Mouse (Mus musculus) mouse embryonic stem cell (cell line): ENCODE data around the gene Anks1b.

Source experiments
- in situ Hi-C, 2 experiments: fragments of 300-500 bp; cut with MboI; formaldehyde crosslinking; loops; 1 replicate in 1 of 2; 3 replicates in 1 of 2; pipeline ENCODE4 v1.14.3; 2019 to 2020; ENCODE audit warnings: low sequenced_read_pairs in 2 of 2, low pct_unique_long_range_greater_than_20kb in 1 of 2, mixed read lengths in 1 of 2; ENCODE audit not compliant: unreplicated experiment in 1 of 2

Gene Anks1b

DNA sequence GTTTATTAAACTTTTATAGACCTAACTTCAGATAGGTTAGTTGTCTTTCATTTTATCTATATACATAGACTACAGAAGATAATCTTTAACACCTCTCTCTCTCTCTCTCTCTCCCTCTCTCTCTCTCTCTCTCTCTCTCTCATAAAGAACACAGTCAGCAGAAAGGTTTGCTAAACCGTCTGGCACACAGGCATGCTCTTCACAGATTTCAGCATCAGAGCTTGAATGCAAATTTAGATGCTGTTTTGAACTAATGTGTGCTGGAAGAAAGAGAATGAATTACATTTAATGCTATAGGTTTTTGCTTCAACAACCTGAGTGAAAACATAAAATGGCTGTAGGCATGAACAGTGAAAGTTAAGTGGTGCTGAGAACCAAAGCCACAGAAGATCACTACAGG is 429.9 kb downstream of the Anks1b start:
- in situ Hi-C loops: no loop called here

DNA sequence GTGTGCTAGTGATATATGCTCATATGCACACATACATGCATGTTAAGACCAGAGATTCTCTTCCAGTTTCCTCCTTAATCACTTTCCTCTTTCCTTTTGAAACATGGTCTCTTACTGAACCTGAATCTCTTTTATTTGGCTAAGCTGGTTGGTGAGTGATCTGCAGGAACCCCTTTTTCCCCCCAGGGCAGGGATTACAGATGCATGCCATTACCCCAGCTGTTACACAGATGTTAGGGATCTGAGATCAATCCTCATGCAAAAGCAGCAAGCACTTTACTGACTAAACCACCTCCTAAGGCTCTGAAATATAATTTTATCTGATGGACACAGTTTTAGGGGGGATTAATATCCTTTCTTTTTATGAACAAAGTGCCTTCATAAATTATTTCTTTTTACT is 432.8 kb downstream of the Anks1b start:
- in situ Hi-C loops: no loop called here

DNA sequence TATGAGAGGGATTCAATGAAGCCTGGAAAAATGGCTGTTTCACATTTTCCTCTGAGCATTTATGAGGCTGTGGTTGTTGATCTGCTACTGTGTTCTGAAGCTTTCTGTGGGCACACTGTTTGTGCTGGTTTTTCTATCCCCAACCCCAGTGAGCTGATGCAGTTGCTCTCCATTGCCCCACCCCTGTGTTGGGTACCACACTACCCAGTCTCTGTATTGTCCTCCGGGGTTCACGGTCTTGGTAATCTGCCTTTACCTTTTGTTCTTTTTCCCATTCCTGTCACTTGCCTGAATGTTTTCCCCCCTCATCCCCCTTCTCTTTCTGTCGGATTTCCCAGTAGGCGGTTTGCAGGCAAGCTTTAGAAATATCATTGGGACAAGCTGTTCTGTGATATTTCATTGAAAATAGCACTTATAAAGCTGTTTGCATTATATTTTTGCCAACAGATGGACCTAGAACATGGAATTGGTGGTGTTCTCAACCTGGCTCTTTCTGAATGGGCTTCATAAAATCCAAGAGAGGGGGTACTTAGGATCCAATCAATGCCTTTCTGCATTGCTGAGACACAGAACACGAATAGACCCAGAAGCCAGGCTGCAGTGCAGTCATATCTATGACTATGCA is 434.7 kb downstream of the Anks1b start:
- in situ Hi-C loops: no loop called here

DNA sequence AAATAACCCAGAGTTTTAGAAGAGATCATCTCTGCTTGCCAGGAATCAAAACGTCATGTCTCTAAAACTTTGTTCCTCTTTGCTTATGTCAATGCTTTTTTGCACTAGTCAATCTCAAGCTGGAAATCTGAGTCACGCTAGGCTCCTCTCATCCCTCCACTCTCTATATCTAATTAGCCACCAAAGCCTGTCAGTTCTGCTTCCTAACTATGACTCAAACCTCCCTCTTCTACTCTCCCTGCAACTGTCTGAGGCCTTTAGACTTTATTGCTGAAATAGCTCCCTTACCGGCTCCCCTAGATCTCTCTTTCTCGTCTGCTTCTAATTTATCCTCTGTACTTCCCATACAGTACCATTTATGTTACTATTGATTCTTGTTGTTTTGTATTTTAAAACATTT is 456.5 kb downstream of the Anks1b start:
- in situ Hi-C loops: no loop called here

DNA sequence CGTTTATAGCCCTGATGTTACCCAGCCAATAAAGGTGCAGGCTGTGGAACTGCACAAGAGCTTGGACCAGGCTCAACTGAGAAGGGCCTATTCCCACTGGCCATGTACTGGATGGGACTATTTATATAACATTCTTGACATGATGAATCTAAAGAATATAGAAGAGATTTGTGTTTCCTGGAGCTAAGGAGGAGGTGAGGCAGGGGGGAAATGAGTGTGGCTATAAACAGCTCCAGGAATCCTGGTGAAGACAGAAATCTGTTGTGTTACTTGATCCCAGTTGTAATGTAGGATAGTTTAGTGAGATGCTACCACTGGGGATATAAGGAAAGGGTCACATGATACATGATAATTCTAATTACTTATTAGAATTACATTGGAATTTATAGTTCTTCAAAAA is 472.1 kb downstream of the Anks1b start:
- in situ Hi-C loops: no loop called here

DNA sequence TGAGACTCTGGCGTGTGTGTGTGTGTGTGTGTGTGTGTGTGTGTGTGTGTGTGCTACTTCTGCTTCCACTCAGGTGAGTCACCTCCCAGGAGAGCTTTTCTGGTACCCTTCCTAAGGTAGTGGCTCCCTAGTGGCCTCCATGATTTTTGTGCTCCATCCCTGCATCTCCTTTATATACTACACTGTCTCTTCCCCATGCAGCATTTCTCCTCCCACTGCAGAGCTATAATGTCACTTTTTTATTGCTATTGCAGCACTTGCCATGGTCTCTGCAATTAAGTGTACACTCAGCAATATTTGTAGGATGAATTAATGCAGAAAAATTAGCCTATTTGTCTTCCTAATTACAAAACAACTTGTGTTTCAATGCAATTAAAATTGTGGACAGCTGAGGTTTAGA is 482.9 kb downstream of the Anks1b start:
- in situ Hi-C loops: no loop called here

DNA sequence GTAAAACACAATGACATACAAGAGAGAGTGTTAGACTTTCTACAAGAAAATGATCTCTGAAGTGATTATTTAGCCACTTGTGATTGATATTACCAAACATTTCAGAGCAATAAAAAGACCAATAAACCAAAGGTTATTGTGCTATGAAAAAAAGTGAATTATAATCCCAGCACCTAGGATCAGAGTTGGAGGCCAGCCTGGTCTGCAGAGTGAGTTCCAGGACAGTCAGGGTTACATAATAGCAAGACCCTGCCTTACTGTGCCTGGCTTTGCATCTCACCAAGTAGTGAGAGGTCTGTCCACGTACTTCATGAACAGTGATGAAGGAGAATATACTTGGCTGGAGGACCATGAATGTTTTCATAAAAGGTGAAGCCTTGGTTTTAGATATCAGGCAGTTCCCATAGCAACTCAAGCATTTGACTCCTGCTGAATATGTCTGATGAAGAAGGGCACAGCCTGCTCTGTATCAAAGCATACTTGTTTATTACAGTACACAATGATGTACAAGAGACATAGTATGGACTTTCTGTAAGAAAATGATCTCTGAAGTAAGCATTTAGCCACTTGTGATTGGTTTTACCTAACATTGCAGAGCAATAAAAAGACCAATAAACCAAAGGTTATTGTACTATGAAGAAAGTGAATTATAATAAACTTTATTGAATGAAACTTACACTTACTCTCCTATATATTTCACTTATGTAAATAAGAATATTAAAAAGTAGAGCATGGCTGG is 484.0 kb downstream of the Anks1b start:
- in situ Hi-C loops: no loop called here

DNA sequence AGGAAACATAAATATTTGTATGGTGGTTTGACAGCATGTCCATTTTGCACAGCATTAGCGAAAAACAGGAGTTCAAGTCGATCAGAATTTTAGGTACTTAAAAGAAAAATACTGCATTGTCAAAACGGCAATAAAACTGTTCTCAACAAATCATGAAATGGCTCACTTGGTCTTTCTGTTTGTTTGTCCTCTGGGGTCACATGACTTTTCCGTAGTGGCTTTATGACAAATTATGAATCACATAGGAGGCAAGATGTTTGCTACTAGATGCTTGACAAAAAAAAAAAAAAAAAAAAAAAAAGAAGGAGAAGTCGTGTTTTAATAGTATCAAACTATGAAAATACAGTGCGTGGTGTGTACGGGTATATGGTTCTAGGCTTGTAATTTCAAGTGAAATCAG is 495.7 kb downstream of the Anks1b start:
- in situ Hi-C loops: no loop called here

DNA sequence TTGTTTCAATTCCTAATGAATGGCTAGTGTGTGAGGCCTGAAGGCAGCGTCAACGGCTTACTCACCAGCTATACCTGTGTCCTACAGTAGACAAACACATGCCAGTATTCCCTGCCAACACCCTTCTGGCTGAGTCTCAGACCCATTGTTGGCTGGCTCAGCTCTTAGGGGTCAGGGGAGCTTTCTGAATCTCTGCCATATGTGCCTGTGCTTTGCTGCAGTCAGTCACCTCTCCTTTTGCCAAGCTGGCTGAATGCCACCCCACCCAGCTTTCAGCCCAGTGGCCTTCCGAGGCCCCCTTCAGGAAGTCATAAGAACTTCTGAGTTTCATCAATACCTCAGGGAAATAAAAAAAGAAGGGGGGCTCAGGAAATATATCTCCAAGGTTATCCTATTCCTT is 497.4 kb downstream of the Anks1b start:
- in situ Hi-C loops: no loop called here

DNA sequence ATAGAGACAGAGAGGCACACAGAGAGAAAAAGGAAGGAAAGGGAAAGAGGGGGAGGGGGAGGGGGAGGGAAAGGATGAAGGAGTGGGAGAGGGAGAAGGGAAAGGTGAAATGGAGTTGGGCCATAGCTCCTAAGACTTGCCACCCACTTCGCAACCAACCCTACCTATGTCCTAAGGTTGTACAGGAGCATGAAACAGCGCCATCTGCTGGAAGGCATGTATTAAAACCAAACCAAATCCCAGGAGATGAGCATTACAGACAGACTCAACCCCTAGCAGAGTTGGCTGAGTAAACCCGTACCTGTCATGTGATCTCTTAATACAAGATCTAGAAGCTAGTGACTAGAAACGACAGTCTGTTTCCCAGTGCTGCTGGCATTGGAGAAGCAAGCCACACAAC is 500.2 kb downstream of the Anks1b start:
- in situ Hi-C loops: no loop called here

DNA sequence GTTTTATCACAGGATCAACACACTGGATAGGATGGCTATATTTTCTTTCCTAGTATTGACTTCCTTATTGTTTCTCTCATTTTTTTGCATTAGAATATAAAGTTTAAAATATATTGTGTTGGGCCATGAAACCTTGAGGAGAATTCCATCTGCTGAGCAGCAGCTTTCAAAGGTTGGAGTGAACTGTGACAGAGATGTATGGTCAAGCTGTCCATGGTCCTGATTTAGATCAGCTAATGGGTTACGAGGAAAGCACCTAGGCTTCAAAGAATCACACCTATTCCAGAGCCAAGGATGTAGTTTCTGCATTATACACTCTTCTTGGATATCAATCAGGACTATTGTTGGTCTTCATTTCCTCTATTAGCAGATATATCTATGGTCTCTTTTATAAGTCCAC is 503.3 kb downstream of the Anks1b start:
- in situ Hi-C loops: no loop called here

DNA sequence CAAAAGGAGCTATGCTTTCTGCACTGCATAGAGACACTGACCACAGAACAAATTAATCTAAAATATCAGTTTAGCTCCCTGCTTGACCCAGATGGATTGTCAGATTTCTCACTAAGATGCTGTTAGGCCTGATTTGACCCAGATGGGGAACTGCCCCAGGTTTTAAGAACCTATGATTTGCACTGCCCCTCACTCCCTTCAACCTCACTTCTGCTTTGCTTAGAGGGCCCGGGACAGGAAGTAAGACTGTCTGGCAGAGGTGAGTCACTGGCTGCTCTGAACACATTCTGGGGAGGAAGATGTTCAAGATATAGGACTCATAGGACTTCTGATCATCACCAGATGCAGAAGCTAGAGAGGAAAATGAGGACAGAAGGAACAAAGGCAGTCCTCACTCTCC is 506.8 kb downstream of the Anks1b start:
- in situ Hi-C loops: no loop called here

DNA sequence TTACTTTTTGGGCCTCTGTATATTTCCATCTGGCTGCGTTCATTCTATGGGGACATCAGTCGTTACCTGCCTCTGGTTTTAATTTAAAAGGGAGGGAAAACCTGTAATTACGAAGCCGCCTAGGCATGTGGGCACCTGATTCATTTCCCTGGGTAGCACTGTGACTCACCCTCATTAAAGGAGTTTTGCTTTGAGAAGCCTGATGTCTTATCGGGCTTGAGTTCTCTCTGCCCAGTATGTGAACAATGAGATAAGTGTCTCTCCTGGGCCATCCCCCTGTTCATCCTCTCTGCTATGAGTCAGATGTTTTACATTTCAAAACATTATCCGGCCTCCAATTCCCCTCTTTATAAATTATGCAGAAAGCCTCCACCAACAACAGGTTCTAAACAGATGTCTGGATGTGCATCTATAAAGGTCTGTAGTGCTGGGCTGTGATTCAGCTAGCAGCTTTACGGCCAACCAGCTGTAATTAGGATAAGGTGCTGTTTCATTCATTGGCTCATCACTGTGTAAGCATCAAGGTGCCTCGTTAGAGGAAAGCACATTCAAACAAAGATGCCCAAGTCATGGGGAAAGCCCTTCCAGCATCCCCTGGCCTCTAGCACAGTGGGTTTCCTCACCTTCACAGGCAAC is 507.5 kb downstream of the Anks1b start:
- in situ Hi-C loops: no loop called here

DNA sequence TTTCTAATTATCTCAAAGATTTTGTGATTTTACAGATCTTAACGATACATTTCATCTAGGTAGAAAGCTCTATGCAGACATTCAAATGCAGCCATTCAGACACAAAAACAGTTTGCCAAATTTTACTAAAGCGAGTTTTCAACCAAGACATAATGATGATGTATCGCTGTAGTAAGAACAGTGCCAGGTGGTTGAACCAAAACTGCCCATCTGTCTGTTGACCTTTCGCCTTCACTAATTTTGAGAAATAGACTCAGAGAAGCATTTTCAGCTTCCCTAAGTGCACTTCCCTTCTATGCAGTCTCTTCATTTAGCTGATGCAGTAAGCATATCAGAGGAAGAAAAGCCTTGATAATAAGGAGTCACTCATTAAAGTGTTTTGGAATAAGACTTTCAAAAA is 527.1 kb downstream of the Anks1b start:
- in situ Hi-C loops: no loop called here

DNA sequence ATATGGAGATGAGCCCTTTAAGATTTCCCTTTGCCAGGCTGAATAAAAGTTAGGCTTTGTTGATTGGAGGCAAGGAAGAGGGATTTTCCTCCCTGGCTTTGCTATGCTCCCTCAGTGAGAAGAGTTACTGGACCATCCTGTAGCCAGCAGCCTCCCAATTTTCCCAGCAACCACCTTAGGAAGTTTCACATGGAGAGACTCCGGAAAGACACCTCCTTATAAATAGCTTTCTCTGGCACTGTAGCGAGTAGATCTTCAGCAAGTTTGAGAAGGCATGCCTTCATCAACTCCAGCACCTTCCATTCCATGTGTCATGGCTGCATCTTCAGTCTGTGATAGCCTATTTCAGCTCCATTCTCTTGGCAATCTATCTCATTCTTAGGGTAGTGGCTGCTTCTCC is 535.2 kb downstream of the Anks1b start:
- in situ Hi-C loops: no loop called here

DNA sequence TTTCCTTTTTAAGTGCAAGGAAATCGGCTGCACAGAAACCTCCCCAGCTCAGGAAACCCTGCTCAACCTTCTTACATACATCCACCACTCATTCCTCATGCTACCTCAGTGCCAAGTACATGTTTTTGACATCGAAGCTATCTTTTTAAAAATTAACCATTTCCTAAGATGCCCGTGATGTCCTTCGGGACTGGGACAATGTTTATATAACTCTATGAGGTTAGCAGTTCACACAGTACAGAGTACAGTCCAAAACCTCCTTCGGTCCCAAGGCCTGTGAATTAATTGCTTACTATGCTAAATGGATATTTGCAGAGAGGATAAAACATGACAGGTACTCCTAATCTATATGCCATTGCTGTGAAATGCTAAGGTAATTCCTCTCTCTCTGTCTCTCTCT is 558.2 kb downstream of the Anks1b start:
- in situ Hi-C loops: no loop called here

DNA sequence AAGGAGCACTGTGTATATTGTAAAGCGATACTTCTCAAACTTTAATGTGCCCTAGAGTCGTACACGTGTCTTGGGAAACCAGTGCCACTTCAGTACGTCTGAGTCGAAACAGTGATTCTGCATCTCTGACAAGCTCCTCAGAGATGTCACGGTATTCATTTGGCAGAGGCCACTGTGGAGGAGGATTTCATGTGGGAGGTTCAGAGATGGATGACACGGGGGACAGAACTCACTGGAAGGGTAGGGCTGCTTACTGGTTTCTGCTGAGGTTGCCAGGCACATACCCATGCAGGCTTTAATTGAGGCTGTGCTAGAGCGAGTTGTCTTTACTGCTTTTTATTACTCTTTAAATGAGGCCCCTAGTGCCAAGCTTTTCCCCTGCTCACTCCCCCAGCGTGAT is 558.7 kb downstream of the Anks1b start:
- in situ Hi-C loops: no loop called here

DNA sequence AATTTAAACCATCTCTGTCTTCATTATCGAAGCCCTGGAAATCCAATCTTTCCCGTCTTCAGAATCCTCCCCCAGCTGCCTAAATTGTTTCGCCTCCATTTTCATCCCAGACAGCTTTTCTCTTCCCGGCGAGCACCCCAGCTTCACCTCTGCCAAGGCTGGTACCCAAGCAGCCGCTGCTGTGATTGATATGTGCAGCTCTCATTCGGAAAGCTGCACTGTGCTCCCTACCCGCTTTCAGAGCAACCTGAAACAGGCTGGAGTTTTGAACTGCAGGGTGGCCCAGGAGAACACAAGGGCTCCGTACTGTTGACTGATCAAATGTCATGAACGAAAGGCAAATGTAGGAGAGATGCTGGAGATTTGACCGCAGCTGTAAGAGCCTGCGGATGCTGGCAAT is 559.2 kb downstream of the Anks1b start:
- in situ Hi-C loops: no loop called here

DNA sequence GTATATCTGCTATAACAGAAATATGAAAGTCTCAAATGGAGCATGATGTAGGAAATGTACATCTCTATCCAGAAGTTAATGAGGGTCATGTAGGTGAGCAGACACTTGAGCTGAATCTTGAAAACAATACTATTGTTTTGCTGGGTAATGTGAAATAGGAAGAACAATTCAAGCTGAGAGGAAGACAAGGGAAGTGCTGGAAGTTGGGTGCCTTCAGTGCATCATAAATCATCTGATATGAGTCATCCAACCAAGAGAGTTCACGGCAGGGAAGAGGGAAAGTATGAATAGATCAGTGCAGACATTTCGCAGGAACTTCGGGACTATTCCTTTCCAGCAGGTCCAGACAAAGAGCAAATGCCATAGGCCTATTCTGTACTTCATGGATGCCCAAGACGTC is 567.7 kb downstream of the Anks1b start:
- in situ Hi-C loops: no loop called here

DNA sequence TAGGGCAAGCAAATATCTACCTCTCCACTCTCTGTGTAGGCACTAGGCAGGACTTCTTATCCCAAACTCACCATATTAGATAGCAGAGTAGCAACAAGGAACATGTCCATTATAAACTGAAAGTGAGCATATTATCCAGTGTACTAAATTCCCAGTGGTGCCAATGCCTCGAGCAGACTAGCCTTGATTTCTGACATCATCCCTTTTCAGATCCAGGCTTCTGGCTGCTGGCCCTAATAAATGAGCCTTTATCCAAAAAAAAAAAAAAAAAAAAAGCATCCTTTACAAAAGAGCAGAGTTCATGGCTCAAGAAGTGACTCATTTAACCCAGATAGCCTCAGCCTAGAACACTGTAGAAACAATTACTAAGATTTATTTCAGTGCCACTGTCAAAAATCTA is 568.3 kb downstream of the Anks1b start:
- in situ Hi-C loops: no loop called here
